Mouse (Mus musculus) embryonic facial prominence, embryonic 15.5 days (tissue): ENCODE data around the gene Hs6st2. TPM values are rescaled to one million over a fixed set of nuclear protein-coding genes. Genes with fewer than 3 reads are reported as not detected.

Experiments
- ATAC-seq: fragments of 200-750 bp; cut with Nextera tagmentation; 2 replicates; pipeline ENCODE4 v1.8.0; 2017; ENCODE audit warnings: low read depth, moderate TSS enrichment; ENCODE audit not compliant: insufficient number of reproducible peaks, low FRiP score, low TSS enrichment
- H3K27ac ChIP-seq: fragments of 300-500 bp; sonication (generic); replicated peaks from 2 replicates; pipeline ENCODE4 v1.5.1; 2015; ENCODE audit warnings: mild to moderate bottlenecking, inconsistent platforms
- H3K27me3 ChIP-seq: fragments of 300-500 bp; sonication (generic); 2 replicates; pipeline ENCODE4 v1.6.1; 2015; ENCODE audit warnings: inconsistent platforms
- H3K36me3 ChIP-seq: fragments of 300-500 bp; sonication (generic); 2 replicates; pipeline ENCODE4 v1.6.1; 2015; ENCODE audit warnings: mild to moderate bottlenecking, inconsistent platforms
- H3K4me1 ChIP-seq: fragments of 300-500 bp; sonication (generic); 2 replicates; pipeline ENCODE4 v1.6.1; 2015; ENCODE audit warnings: inconsistent platforms
- H3K4me2 ChIP-seq: fragments of 300-500 bp; sonication (generic); replicated peaks from 2 replicates; pipeline ENCODE4 v1.6.1; 2015; ENCODE audit warnings: mild to moderate bottlenecking, inconsistent platforms
- H3K4me3 ChIP-seq: fragments of 300-500 bp; sonication (generic); replicated peaks from 2 replicates; pipeline ENCODE4 v1.5.1; 2015; ENCODE audit warnings: mild to moderate bottlenecking, inconsistent platforms
- H3K9ac ChIP-seq: fragments of 300-500 bp; sonication (generic); 2 replicates; pipeline ENCODE4 v1.6.1; 2015; ENCODE audit warnings: inconsistent platforms
- H3K9me3 ChIP-seq: fragments of 300-500 bp; sonication (generic); replicated peaks from 2 replicates; pipeline ENCODE4 v1.6.1; 2016; ENCODE audit warnings: inconsistent platforms
- WGBS: fragments of 180-500 bp; shearing (Covaris S2); methylation state at CpG from one replicate; pipeline ENCODE4 v1.1.7; 2015; 5-methylcytosine and 5-hydroxymethylcytosine counted together
- polyA plus RNA-seq: library from polyadenylated mRNA; unstranded; fragments of >200 nt; fragmentation: Nextera tagmentation; extraction: Ambion mirVana; gene quantifications from 2 replicates; pipeline ENCODE4 v1.2.1, GENCODE M21; 2015

Gene Hs6st2
- polyA plus RNA-seq, 1 experiment from 2014 or later = 24.2 TPM

DNA sequence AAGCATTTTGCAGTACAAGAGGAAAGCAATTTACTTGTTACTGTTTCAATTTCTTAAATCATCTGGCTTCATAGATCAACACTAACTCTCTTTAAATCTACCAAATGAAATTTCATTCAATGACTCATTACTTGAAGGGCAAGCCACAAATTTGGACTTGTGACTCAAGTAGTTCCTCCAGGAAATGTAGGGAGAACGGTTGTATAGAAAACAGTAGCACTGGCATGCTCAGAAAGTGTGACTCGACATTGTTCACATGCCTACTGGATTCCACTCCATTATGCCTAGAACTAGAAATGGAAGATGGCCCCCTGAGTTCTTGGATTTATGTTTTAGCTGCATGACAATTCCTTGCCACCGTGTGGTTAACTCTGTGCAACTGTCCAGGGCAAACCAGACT, 100.0 kb downstream of the Hs6st2 start:
- no peaks in the 10 kb centered on the region for H3K4me1 ChIP-seq
- WGBS = 75% methylated on average over 3 of the region's 3 CpGs
- H3K4me2 ChIP-seq = no peak overlapping the region
- no peaks in the 10 kb centered on the region for H3K36me3 ChIP-seq
- ATAC-seq = no peak
- H3K9ac ChIP-seq = no peak overlapping the region
- H3K27me3 ChIP-seq = no peaks in the 10 kb centered on the region
- no peaks in the 10 kb centered on the region for H3K9me3 ChIP-seq
- no peak overlapping the region for H3K4me3 ChIP-seq
- no peak overlapping the region for H3K27ac ChIP-seq

DNA sequence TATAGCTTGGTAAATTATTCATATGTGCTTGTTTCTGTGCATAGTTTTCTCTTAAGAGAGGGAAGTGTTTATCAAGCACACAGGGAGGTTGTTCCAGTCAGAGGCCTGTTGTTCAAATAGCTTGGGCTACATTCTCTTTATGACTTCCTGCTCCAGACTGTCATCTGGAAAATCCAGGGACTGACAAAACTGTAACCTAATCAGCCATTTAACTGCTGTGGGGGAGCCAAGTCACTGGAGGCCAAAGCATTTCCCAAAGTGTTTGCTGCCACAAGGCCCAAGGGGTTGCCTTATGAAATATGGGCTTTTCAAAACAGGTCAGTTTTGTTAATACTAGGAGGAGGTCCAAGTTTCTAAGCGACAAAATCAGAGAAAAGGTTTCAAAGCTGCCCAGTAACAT, 119.8 kb downstream of the Hs6st2 start:
- WGBS = 63% methylated on average over 1 of the region's 1 CpGs
- no peaks in the 10 kb centered on the region for H3K27me3 ChIP-seq
- H3K4me2 ChIP-seq = no peak overlapping the region
- H3K27ac ChIP-seq = no peak overlapping the region
- H3K4me1 ChIP-seq = no peaks in the 10 kb centered on the region
- no peak overlapping the region for H3K9ac ChIP-seq
- no peak for ATAC-seq
- no peaks in the 10 kb centered on the region for H3K36me3 ChIP-seq
- H3K4me3 ChIP-seq = no peak overlapping the region
- H3K9me3 ChIP-seq = no peaks in the 10 kb centered on the region

DNA sequence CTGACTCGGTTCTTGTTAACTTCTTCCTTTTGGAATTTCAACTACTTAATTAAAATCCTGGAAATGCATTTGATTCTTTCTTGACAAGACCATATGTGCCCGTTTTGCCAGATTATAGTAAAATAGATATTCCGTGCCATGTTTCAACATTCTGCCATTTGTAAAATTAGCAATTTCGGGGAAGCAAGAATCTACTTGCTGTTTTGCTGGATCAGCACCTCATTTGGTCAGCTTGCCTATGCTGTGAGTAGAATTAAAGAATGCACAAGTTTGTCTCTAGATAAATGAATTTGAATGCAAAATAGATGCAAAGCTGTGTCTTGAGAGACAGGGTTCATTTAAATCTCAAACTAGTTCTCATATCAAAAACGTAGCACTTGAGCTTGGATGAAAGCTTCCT, 142.0 kb downstream of the Hs6st2 start:
- ATAC-seq = no peak
- Histone ChIP-seq H3K4me3 (no peak overlapping the region), H3K9ac (no peak overlapping the region), H3K4me2 (no peak overlapping the region), H3K27me3 (no peaks in the 10 kb centered on the region), H3K4me1 (no peaks in the 10 kb centered on the region), H3K36me3 (no peaks in the 10 kb centered on the region), H3K9me3 (no peaks in the 10 kb centered on the region), H3K27ac (no peak overlapping the region)
- WGBS = 72% methylated on average over 5 of the region's 5 CpGs

DNA sequence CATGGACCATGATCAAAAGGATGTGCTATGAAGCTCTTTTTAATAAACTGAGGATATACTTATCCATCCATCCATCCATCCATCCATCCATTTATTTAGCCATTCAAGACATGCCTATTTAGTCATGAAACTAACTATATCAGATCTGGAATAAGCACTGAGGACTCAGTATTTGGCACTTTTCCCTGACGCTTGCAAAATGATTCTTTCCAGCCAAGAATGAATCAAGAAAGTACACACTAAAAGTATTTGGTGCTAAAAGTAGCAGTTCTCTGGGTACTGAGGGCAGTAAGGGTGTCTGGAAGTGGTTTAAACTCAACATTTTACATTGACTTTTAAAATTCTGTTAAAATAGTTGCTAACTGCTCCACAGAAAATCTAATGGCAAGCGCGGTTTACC, 144.6 kb downstream of the Hs6st2 start:
- ATAC-seq = no peak
- Histone ChIP-seq H3K36me3 (no peaks in the 10 kb centered on the region), H3K9ac (no peak overlapping the region), H3K4me3 (no peak overlapping the region), H3K4me2 (no peak overlapping the region), H3K27me3 (peaks cover 3% of the 10 kb centered on the region; the same call in 1 of the 2 replicates), H3K9me3 (no peaks in the 10 kb centered on the region), H3K4me1 (no peaks in the 10 kb centered on the region), H3K27ac (no peak overlapping the region)
- 75% methylated on average over 3 of the region's 3 CpGs for WGBS

DNA sequence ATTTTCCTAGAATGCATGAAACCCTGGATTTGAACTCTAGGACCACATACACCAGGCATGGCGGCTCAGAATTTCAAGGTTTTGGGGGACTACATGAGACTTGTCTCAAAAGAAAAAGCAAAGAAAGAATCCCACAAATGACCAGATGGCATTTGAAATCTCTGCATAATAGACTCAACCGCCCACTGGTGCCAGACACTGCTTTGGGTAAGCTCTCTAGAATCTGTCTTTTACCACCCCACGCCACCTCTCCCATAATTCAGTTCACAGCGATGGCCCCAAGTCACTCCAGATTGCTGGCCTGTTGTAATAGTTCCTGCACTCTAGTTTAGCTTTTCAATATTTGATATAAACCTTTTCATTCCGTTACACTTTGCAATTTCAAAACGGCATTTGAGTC, 146.4 kb downstream of the Hs6st2 start:
- Histone ChIP-seq H3K4me3 (no peak overlapping the region), H3K36me3 (no peaks in the 10 kb centered on the region), H3K27me3 (peaks cover 3% of the 10 kb centered on the region; the same call in 1 of the 2 replicates), H3K4me1 (no peaks in the 10 kb centered on the region), H3K27ac (no peak overlapping the region), H3K4me2 (no peak overlapping the region), H3K9me3 (no peaks in the 10 kb centered on the region), H3K9ac (no peak overlapping the region)
- ATAC-seq = no peak
- WGBS = 91% methylated on average over 6 of the region's 6 CpGs

DNA sequence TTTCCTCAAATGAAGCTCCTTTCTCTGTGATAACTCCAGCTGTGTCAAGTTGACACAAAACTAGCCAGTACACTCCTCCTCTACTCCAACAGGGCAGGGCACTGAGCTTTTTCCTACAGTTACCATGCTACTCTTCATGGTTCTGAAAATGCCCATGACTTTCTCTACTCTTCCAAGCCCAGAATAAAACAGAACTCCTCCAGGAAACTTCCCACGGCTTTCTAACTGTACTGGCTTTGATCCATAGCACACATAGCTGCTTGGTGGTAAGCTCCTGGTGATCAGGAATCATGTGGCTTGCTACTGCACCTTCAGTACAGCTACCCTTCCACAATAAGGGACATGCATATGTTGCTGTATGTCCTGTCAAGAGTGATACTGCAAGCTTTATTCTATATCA, 150.5 kb downstream of the Hs6st2 start:
- 85% methylated on average over 1 of the region's 1 CpGs for WGBS
- H3K27me3 ChIP-seq = peaks cover 3% of the 10 kb centered on the region; the same call in 1 of the 2 replicates

DNA sequence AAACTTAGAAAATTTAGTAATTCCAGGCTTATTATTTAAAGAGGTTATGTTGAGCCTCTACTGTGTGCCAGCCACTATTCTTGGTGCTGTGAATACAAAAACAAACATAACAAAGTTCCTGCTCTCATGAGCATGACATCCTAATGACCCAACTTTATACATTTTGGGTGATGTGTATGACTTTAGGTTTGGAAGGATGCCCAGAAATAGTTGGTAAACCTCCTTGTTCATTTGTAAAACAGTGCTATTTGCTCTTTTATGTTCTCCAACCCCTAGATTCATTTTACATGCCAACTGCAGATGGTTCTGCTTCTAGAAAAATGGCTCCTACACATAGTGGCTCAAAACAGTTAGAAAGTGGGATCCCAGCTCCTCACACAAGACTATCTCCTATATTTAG, 153.1 kb downstream of the Hs6st2 start:
- Histone ChIP-seq H3K27me3 (peaks cover 3% of the 10 kb centered on the region; the same call in 1 of the 2 replicates), H3K36me3 (no peaks in the 10 kb centered on the region), H3K9ac (no peak overlapping the region), H3K27ac (no peak overlapping the region), H3K4me1 (no peaks in the 10 kb centered on the region), H3K4me3 (no peak overlapping the region), H3K4me2 (no peak overlapping the region), H3K9me3 (no peaks in the 10 kb centered on the region)
- no peak for ATAC-seq

More for the DNA sequence above, 150.5 kb downstream of the Hs6st2 start:
- Histone ChIP-seq H3K36me3 (no peaks in the 10 kb centered on the region), H3K27ac (no peak overlapping the region), H3K4me2 (no peak overlapping the region), H3K4me1 (no peaks in the 10 kb centered on the region), H3K9me3 (no peaks in the 10 kb centered on the region), H3K9ac (no peak overlapping the region), H3K4me3 (no peak overlapping the region)
- ATAC-seq = no peak

DNA sequence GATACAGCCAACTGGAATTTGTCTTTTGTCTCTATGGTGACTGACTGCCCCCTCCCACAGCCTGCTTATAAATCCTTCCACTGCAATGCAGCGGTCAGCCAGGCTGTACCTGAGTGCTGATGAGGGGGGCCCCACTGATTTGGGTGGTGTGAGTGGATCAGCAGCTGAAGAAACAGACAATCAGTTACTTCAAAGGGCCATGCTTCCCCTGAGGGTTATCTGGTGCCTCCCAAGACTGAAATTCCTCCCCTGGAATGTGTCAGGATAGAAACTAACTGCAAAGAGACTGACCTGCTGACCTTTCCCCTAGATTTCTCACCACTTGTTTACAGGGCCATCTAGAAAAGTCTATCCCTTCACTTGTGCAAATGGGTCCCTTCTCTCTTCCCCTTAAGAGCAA, 166.8 kb downstream of the Hs6st2 start:
- Histone ChIP-seq H3K36me3 (no peaks in the 10 kb centered on the region), H3K27me3 (0 out of 2 replicates have a peak, but pooled peaks cover 2% of the 10 kb centered on the region), H3K9me3 (no peaks in the 10 kb centered on the region), H3K4me1 (no peaks in the 10 kb centered on the region), H3K4me2 (no peak overlapping the region), H3K9ac (no peak overlapping the region), H3K27ac (no peak overlapping the region), H3K4me3 (no peak overlapping the region)
- WGBS = 47% methylated on average over 1 of the region's 1 CpGs
- no peak for ATAC-seq

DNA sequence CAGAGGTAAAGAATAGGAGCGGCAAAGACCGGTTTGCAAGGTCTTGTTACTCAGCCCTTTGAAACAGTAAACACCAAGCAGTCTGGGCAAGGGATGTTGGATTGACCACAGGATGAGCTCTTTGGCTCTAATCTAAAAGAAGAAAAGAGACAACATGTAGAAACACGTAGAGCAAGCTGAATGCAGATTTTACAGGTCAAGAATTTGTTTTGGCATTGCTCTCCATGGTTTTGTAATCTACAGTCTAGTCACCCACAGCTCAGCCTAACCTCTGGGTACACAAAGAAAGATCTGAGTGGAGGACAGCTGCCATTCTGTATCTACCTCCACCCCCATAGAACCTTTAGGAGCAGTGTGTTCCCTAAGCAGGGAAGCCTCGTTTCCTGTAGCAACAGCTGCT, 175.1 kb downstream of the Hs6st2 start:
- H3K9me3 ChIP-seq = no peaks in the 10 kb centered on the region
- no peak for ATAC-seq
- H3K4me2 ChIP-seq = no peak overlapping the region
- H3K9ac ChIP-seq = no peak overlapping the region
- no peaks in the 10 kb centered on the region for H3K36me3 ChIP-seq
- no peak overlapping the region for H3K27ac ChIP-seq
- WGBS = 54% methylated on average over 4 of the region's 4 CpGs
- H3K4me1 ChIP-seq = no peaks in the 10 kb centered on the region
- H3K27me3 ChIP-seq = peaks cover 2% of the 10 kb centered on the region
- no peak overlapping the region for H3K4me3 ChIP-seq

DNA sequence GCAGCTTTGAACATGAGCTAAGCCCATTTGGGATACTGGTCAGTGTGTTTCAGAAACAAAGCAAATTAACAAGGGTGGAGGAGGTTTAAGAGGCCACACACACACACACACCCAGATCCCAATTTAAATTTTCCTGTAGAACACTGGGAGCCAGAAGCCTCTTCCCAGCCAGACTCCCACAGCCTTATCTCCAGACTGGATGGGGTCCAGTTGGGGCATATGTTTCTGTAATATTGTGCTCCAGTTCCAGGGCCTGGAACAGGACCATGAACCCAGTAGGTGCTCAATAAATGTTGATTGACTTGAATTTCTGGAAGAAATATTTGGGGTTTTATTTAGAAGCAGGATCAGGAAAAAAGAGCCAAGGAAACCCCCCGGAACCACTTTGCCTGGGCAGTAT, 176.0 kb downstream of the Hs6st2 start:
- Histone ChIP-seq H3K4me3 (no peak overlapping the region), H3K9me3 (no peaks in the 10 kb centered on the region), H3K36me3 (no peaks in the 10 kb centered on the region), H3K4me1 (no peaks in the 10 kb centered on the region), H3K27me3 (peaks cover 2% of the 10 kb centered on the region), H3K4me2 (no peak overlapping the region), H3K9ac (no peak overlapping the region), H3K27ac (no peak overlapping the region)
- no peak for ATAC-seq
- 61% methylated on average over 1 of the region's 1 CpGs for WGBS

DNA sequence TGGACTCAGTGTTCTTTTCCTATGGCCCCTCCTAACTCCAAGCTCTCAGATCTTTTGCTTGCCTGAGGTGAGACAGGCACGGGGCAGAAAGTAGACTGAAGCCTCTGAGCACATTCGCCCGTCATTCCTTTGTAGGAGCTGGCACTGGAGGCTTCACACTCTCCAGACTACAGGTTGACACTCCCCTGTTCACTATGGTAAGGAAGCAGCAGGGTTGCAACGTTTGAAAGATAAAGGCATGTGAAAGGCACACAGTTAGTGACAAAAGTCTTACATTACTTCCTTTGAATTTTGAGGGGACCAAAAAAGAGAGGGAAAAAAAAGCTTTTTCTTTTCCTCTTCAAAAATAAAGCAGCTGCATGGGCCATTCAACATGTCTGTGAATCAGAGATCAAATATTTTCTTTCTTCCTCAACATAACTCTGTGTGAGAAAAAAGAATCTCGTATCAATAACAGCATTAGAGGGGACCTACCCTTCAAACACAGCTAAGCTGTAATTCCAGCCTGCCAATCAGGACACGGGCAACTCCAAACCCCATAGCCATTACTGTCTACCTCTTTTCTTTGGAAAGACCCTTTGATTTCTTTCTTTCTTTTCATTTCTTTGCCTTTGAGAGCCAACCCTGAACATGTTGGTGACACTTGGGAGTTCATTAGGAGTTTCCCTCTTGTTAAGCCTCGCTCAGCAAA, 177.7 kb downstream of the Hs6st2 start:
- H3K9me3 ChIP-seq = no peaks in the 10 kb centered on the region
- H3K27ac ChIP-seq = no peak overlapping the region
- H3K27me3 ChIP-seq = peaks cover 2% of the 10 kb centered on the region
- 54% methylated on average over 7 of the region's 7 CpGs for WGBS
- no peak overlapping the region for H3K4me2 ChIP-seq
- H3K4me1 ChIP-seq = no peaks in the 10 kb centered on the region
- no peak overlapping the region for H3K9ac ChIP-seq
- no peak for ATAC-seq
- no peak overlapping the region for H3K4me3 ChIP-seq
- no peaks in the 10 kb centered on the region for H3K36me3 ChIP-seq

DNA sequence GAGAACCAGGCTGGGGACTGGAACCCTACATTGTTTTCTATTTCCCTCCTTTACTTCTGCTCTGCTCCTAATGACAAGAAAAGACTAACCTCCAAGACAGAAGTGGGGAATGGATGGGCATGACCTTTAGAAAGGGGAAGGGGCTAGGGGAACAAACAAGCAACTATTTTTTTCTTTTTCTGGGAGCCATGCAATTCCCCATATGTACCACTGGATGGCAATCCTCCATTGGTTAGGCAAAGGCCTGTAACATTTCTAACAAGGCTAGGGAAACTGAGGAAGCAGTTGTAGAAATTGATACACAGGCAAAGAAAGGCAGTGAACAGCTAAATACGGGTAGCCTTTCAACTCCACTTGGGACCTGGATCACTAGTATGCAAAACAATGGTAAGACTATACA, 183.8 kb downstream of the Hs6st2 start:
- Histone ChIP-seq H3K9me3 (no peaks in the 10 kb centered on the region), H3K36me3 (no peaks in the 10 kb centered on the region), H3K27me3 (no peaks in the 10 kb centered on the region; the same call in 1 of the 2 replicates), H3K9ac (no peak overlapping the region), H3K4me3 (no peak overlapping the region), H3K27ac (no peak overlapping the region), H3K4me1 (no peaks in the 10 kb centered on the region), H3K4me2 (no peak overlapping the region)
- 44% methylated on average over 1 of the region's 1 CpGs for WGBS
- no peak for ATAC-seq
